Mouse (Mus musculus): ENCODE measurements around the gene Timp3. TPM values are rescaled to one million over a fixed set of nuclear protein-coding genes. Genes with fewer than 3 reads are reported as not detected.

Timp3 gene
- total RNA-seq, 2 experiments from 2014 or later, result 63.7 to 64.9 TPM

DNA sequence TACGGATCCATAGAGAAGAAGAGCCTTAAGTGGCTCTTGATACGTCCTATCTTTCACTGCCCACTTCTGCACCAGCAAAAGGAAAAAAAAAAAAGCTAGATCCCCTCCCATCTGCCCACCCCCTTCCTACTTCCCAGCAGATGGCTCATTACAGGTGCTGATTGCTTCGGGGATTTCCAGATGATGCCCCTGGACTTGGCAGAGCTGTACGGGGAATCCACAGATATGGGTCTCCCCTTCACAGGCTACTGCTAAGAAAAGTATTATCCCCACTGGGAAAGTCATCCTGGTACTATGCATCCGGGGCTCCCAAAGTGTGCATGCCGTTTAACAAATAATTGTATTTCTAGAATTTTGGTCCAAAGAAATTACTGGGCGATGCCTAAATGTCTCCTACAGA is 17.5 kb downstream of the Timp3 start:
- intact Hi-C loops (cut with DNase I), result no loop called here
- Histone ChIP-seq H3K27ac (no peak overlapping the region), H3K4me3 (no peak overlapping the region)
- no peak for TF ChIP-seq CTCF (IDR thresholded peaks at IDR 0.05)
- DNase-seq (ENCODE audit: extremely low spot score in 1 of 2, low spot score in 2 of 2), result no peak

- Histone ChIP-seq H3K27ac (no peak overlapping the region), H3K4me3 (no peak overlapping the region)
- intact Hi-C loops (cut with DNase I), result no loop called here
- no peak for DNase-seq (ENCODE audit: extremely low spot score in 1 of 2, low spot score in 2 of 2)
- TF ChIP-seq CTCF (IDR thresholded peaks at IDR 0.05), result no peak
Observed at GRCm38 (mm10) chr10:86318552-86319140, 18.5 kb downstream of the Timp3 start.

DNA sequence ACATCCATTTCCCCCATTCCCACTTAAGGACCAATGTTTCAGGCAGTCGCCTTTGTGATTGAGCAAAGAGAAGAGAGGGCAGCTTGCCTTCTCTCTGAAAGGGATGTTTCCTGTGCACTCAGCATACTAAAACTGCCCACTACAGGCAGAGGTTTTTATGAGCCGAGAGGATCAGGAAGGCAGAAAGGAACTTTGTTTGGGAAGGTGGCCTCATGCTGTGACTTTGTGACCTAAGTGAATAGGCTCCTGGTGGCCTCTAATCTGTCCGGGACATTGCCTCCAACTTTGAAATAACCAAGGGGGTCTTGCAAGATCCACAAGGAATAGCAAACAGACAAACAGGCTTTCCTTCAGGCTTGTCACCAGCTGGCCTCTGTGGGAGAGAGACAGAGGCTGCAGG is 19.4 kb downstream of the Timp3 start:
- no peak for DNase-seq (ENCODE audit: extremely low spot score in 1 of 2, low spot score in 2 of 2)
- no peak for TF ChIP-seq CTCF (IDR thresholded peaks at IDR 0.05)
- H3K27ac ChIP-seq, result no peak overlapping the region
- H3K4me3 ChIP-seq, result no peak overlapping the region
- intact Hi-C loops (cut with DNase I), result no loop called here

- intact Hi-C loops (cut with DNase I), result no loop called here
- no peak for DNase-seq (ENCODE audit: extremely low spot score in 1 of 2, low spot score in 2 of 2)
- no peak for TF ChIP-seq CTCF (IDR thresholded peaks at IDR 0.05)
- H3K27ac ChIP-seq, result no peak overlapping the region
- H3K4me3 ChIP-seq, result no peak overlapping the region
Observed at GRCm38 (mm10) chr10:86320204-86320603, 20.0 kb downstream of the Timp3 start.

- H3K4me3 ChIP-seq, result no peak overlapping the region
- DNase-seq (ENCODE audit: extremely low spot score in 1 of 2, low spot score in 2 of 2), result no peak
- no peak for TF ChIP-seq CTCF (IDR thresholded peaks at IDR 0.05)
- intact Hi-C loops (cut with DNase I), result no loop called here
- H3K27ac ChIP-seq, result no peak overlapping the region
Observed at GRCm38 (mm10) chr10:86321194-86321593, 21.0 kb downstream of the Timp3 start.

DNA sequence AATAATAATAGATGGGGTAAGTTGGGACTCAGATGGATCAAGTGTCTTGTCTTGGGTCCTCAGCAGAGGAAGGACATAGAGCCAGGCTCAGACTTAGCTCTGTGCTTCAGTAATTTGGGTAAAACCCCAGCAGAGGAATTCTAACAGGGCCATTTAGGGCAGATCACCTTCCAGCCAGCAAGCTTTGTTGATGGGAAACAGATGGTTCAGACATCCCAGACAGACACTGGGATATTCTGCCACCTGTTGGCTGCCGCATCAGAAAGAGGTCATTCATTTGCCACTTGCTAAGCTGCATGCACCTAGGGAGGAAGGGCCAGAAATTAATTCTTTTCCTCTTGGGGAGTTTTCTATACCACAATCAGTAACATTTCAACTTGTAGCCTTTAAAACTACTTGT is 21.8 kb downstream of the Timp3 start:
- TF ChIP-seq CTCF (IDR thresholded peaks at IDR 0.05), result no peak
- Histone ChIP-seq H3K4me3 (no peak overlapping the region), H3K27ac (no peak overlapping the region)
- no peak for DNase-seq (ENCODE audit: extremely low spot score in 1 of 2, low spot score in 2 of 2)
- intact Hi-C loops (cut with DNase I), result no loop called here

DNA sequence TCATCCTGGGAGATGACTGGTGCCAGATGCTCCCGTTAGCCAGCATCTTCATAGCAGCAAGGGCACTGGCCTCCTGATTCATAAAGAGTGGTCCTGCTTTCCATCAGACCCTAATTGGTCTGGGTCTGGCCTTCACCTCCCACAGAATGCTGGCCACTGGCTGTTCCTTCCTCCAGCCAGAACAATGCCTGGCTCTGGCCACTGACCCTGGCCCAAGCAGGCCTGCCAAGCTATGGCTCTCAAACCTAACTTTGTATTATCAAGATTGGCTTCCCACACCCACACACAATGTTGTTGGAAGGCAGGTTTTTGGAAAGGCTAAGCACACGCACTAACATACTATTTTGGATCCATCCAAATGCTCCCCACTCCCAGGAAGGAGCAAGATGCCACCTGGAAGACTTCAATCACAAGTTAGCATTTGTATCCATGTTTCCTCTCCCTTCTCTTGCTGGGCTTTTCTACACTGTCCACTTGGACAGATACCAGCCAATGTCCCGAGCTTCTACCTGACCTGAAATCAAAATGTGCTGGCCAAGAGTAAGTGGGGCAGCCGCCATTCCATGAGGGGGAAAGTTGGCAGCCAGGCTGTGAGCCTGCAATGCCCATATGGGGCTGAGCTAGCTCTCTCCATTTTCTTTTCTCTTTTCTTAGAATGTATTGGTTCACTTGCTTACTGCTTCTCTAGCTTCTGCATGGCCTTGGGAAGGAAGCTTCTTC is 23.3 kb downstream of the Timp3 start:
- H3K27ac ChIP-seq, result peak overlapping the region; percentile 44
- intact Hi-C loops (cut with DNase I), result no loop called here

GRCm38 (mm10) chr10:86325272-86325671 is 25.1 kb downstream of the Timp3 start:
- TF ChIP-seq CTCF (IDR thresholded peaks at IDR 0.05), result no peak
- no peak overlapping the region for H3K27ac ChIP-seq
- no peak overlapping the region for H3K4me3 ChIP-seq
- no peak for DNase-seq (ENCODE audit: extremely low spot score in 1 of 2, low spot score in 2 of 2)
- intact Hi-C loops (cut with DNase I), result no loop called here

More for the DNA sequence above, 23.3 kb downstream of the Timp3 start:
- DNase-seq (ENCODE audit: extremely low spot score in 1 of 2, low spot score in 2 of 2), result no peak
- no peak for TF ChIP-seq CTCF (IDR thresholded peaks at IDR 0.05)
- no peak overlapping the region for H3K4me3 ChIP-seq

DNA sequence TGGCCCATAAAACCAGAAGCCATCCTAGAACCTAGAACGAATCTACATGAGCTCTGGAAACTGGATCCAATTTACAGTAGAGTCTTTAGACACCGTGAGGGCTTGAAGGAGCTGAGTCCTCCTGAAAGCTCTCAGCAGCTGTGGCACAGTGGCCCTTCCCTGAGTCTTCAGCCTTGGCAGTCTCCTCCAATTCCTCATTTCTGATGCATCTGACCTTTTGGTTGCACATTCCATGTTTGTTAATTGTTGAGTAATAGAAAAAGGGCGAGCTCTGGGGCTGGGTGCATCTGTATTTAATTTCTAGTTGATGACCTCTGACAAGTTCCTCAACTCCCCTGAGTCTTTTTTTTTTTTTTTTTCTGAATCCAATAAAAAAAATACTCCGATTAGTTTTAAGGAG is 28.0 kb downstream of the Timp3 start:
- H3K27ac ChIP-seq, result no peak overlapping the region
- TF ChIP-seq CTCF (IDR thresholded peaks at IDR 0.05), result no peak
- DNase-seq (ENCODE audit: extremely low spot score in 1 of 2, low spot score in 2 of 2), result no peak
- no peak overlapping the region for H3K4me3 ChIP-seq
- intact Hi-C loops (cut with DNase I), result no loop called here

DNA sequence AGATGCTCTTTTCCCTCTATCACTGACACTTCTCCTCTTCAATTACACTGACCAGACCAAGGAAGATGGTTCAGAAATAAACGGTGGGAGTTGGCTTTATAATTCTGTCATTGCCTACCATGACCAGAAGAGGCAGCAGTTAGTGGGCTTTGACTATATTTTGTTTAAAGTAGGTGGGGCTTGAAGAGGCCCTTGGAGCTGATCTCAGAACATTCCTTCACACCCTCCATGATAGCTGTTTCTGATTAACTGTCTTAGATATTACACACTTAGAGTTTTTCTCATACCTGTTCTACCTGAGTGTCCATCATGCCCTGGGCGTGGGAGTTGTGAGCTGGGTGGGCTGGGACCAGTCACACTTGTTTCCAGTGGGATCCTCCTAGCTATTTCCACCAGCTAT is 28.5 kb downstream of the Timp3 start:
- Histone ChIP-seq H3K4me3 (no peak overlapping the region), H3K27ac (no peak overlapping the region)
- peak; percentile 19 for TF ChIP-seq CTCF (IDR thresholded peaks at IDR 0.05)
- no peak for DNase-seq (ENCODE audit: extremely low spot score in 1 of 2, low spot score in 2 of 2)
- intact Hi-C loops (cut with DNase I), result no loop called here

DNA sequence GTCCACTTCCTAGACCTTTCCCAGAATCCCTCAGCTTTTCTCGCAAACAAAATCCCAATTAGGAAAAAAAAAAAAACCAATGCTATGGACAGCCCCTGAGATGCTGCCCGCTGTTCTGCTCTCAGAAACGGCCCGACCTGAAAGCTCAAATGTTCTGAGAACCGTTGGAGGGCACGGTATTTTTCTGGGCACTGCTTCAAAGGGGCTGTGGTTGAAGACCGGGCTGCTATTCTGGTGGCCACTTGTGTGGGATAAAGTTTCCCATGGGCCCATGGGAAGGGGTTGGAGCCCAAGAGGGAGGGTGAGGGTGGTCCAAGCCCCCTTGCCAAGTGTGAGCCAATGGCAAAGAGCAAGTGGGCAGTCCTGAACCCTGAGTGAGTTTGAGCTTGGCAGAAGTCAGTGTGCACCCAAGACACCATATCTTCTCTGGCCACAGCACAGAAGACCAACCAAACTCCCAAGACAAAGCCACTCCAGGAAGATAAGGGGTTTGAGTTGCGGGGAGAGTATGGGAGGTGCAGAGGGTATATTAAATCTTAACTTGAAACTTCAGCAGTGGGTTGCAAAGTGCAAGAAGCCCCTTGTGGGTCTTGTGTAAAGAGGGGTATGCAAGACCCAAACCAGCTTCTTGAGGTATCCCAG is 29.2 kb downstream of the Timp3 start:
- intact Hi-C loops (cut with DNase I), result no loop called here
- no peak overlapping the region for H3K27ac ChIP-seq
- TF ChIP-seq CTCF (IDR thresholded peaks at IDR 0.05), result no peak
- DNase-seq (ENCODE audit: extremely low spot score in 1 of 2, low spot score in 2 of 2), result no peak
- H3K4me3 ChIP-seq, result no peak overlapping the region

DNA sequence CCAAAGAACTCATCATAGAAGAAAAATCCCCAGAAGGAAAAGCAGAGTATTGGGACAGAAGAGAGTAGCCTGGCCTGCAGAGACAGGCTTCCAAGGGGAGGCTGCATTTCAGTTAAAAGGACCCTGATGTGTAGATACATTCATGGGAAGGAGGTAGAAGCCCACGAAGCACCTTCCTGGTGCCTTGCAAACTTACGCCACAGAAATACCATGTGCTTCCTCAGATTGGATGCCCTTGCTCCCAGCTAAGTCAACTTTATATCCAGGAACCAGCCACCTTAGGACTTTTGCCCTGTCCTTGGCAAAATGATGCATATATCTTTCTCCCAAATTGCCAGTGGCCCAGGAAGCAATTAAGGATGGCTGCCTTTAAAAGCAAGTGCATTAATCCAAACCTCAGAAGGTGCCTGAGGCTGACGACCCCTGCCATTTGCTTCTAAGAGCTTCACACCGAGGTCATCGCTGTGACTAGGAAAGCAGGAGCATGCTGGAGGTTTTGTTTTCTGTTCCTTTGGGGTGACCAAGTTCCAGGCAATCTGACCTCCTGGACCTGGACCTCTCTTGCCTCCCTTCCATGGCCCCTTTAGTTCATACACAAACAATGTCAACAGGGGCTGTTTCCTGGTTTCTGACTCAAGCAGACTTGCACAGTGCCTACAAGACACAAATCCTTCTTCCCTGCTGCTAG is 31.0 kb downstream of the Timp3 start:
- intact Hi-C loops (cut with DNase I), result no loop called here
- Histone ChIP-seq H3K4me3 (no peak overlapping the region), H3K27ac (peak overlapping the region; percentile 74)
- DNase-seq (ENCODE audit: extremely low spot score in 1 of 2, low spot score in 2 of 2), result no peak
- no peak for TF ChIP-seq CTCF (IDR thresholded peaks at IDR 0.05)
